Comparison of ENCODE assay signal across 10 mouse cellular contexts in the genomic region with DNA sequence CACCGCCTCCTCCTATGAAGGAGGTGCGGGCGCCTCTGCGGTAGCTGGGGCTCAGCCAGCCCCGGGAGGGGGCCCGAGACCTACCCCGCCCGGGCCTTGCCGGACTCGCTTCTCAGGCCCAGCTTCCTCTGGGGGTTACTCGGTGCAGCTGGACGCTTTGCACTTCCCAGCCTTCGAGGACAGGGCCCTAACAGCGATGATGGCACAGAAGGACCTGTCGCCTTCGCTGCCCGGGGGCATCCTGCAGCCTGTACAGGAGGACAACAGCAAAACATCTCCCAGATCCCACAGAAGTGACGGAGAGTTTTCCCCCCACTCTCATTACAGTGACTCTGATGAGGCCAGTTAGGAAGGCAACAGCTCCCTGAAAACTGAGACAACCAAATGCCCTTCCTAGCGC. TPM values are rescaled to one million over a fixed set of nuclear protein-coding genes. Genes with fewer than 3 reads are reported as not detected.
A peak's percentile ranks its signal among the peaks of the same experiment; 100 is the strongest.
DNase-seq lines count a peak whose midpoint lies in the region; ATAC-seq lines count a peak whose summit lies in the region.
"Had no signal": no experiment of that assay in that cellular context is flagged by ENCODE, and none has a peak within 500 bp of the region (broad histone marks: within the 10 kb centered on the region; RNA-seq: fewer than 3 reads in every experiment).

No protein-coding gene starts in this region.

- peak overlapping the region; percentile 44 for H3K4me3 ChIP-seq in kidney, embryonic 15.5 days (replicated peaks)
- H3K4me3 ChIP-seq in embryonic facial prominence, embryonic 12.5 days, result peak overlapping the region; percentile 41
- H3K4me3 ChIP-seq in hindbrain, embryonic 14.5 days (replicated peaks; ENCODE audit: low read length), result peak overlapping the region; percentile 29
- peak overlapping the region; percentile 32 for H3K4me3 ChIP-seq in midbrain, embryonic 15.5 days
- H3K4me3 ChIP-seq: erythroblast, embryonic 14.5 days had no signal

- H3K4me1 ChIP-seq in kidney, embryonic 15.5 days, result peaks cover 40% of the 10 kb centered on the region
- peaks cover 23% of the 10 kb centered on the region for H3K4me1 ChIP-seq in embryonic facial prominence, embryonic 12.5 days
- peaks cover 21% of the 10 kb centered on the region for H3K4me1 ChIP-seq in hindbrain, embryonic 14.5 days (replicated peaks; ENCODE audit: control insufficient read depth, insufficient read depth, low read length)
- H3K4me1 ChIP-seq in midbrain, embryonic 15.5 days, result peaks cover 39% of the 10 kb centered on the region

- no peaks in the 10 kb centered on the region for H3K9me3 ChIP-seq in kidney, embryonic 15.5 days (replicated peaks)
- H3K9me3 ChIP-seq in embryonic facial prominence, embryonic 12.5 days, result no peaks in the 10 kb centered on the region
- H3K9me3 ChIP-seq in hindbrain, embryonic 14.5 days (ENCODE audit: control insufficient read depth, low read length), result no peaks in the 10 kb centered on the region
- no peaks in the 10 kb centered on the region for H3K9me3 ChIP-seq in midbrain, embryonic 15.5 days

- no peak overlapping the region for H3K9ac ChIP-seq in kidney, embryonic 15.5 days
- no peak overlapping the region for H3K9ac ChIP-seq in embryonic facial prominence, embryonic 12.5 days
- peak overlapping the region; percentile 2; the same call in 1 of the 2 replicates for H3K9ac ChIP-seq in hindbrain, embryonic 14.5 days
- H3K9ac ChIP-seq in midbrain, embryonic 15.5 days, result no peak overlapping the region
- H3K9ac ChIP-seq: liver, embryonic 14.5 days had no signal

- under 1% methylated on average over 19 of the region's 19 CpGs for WGBS in kidney, embryonic 15.5 days
- WGBS in embryonic facial prominence, embryonic 12.5 days, result 2% methylated on average over 19 of the region's 19 CpGs
- WGBS in hindbrain, embryonic 14.5 days, result 2% methylated on average over 19 of the region's 19 CpGs
- 1% methylated on average over 19 of the region's 19 CpGs for WGBS in midbrain, embryonic 15.5 days

- H3K27ac ChIP-seq in kidney, embryonic 15.5 days, result no peak overlapping the region
- H3K27ac ChIP-seq in embryonic facial prominence, embryonic 12.5 days, result no peak overlapping the region
- 0 out of 2 replicates have a peak overlapping the region, but pooled peaks have one; percentile 3 for H3K27ac ChIP-seq in hindbrain, embryonic 14.5 days
- H3K27ac ChIP-seq in midbrain, embryonic 15.5 days, result no peak overlapping the region
- H3K27ac ChIP-seq: liver, embryonic 14.5 days had no signal

- no peak for ATAC-seq in kidney, embryonic 15.5 days (replicated peaks; ENCODE audit: low FRiP score)
- no peak for ATAC-seq in embryonic facial prominence, embryonic 12.5 days (ENCODE audit: insufficient number of reproducible peaks, insufficient read depth, low FRiP score, low TSS enrichment)
- ATAC-seq in hindbrain, embryonic 14.5 days (ENCODE audit: low FRiP score), result peak; percentile 3; the same call in 1 of the 2 replicates
- ATAC-seq in midbrain, embryonic 15.5 days (replicated peaks), result peak; percentile 11

- H3K27me3 ChIP-seq in kidney, embryonic 15.5 days, result peaks cover 84% of the 10 kb centered on the region
- H3K27me3 ChIP-seq in embryonic facial prominence, embryonic 12.5 days, result peaks cover 71% of the 10 kb centered on the region
- H3K27me3 ChIP-seq in hindbrain, embryonic 14.5 days (ENCODE audit: control insufficient read depth, insufficient read depth, low read length), result peaks cover 80% of the 10 kb centered on the region
- peaks cover 67% of the 10 kb centered on the region for H3K27me3 ChIP-seq in midbrain, embryonic 15.5 days (replicated peaks)

- H3K4me2 ChIP-seq in kidney, embryonic 15.5 days, result peak overlapping the region; percentile 83
- H3K4me2 ChIP-seq in embryonic facial prominence, embryonic 12.5 days (replicated peaks), result peak overlapping the region; percentile 74
- peak overlapping the region; percentile 54 for H3K4me2 ChIP-seq in hindbrain, embryonic 14.5 days (replicated peaks)
- H3K4me2 ChIP-seq in midbrain, embryonic 15.5 days, result peak overlapping the region; percentile 57

- H3K36me3 ChIP-seq in kidney, embryonic 15.5 days, result no peaks in the 10 kb centered on the region
- H3K36me3 ChIP-seq in embryonic facial prominence, embryonic 12.5 days, result no peaks in the 10 kb centered on the region
- H3K36me3 ChIP-seq in hindbrain, embryonic 14.5 days (replicated peaks; ENCODE audit: control insufficient read depth, insufficient read depth), result no peaks in the 10 kb centered on the region
- no peaks in the 10 kb centered on the region for H3K36me3 ChIP-seq in midbrain, embryonic 15.5 days (replicated peaks)

- DNase-seq in kidney, adult 8-10 months, result no peak
- no peak for DNase-seq in hindbrain, embryonic 14.5 days (ENCODE audit: low spot score)
- no peak for DNase-seq in layer of hippocampus, adult 18-20 months (ENCODE audit: low spot score in 2 of 2)
- DNase-seq in adrenal gland, adult 2 months, result no peak
- DNase-seq in urinary bladder, adult 18-20 months (ENCODE audit: low spot score in 2 of 2), result no peak

RNA-seq across cellular contexts. Expression of gene Atoh1, which starts 1.1 kb away (rescaled TPM):
- 0.62 TPM in 1 of 2 replicates, not detected in the other for polyA plus RNA-seq in kidney, embryonic 15.5 days (2015; fragmentation: Nextera tagmentation; extraction: Ambion mirVana)
- 0.24 and 0.84 TPM in 2 replicates for polyA plus RNA-seq in embryonic facial prominence, embryonic 12.5 days (2016; fragmentation: Nextera tagmentation; extraction: Ambion mirVana)
- polyA plus RNA-seq in hindbrain, embryonic 14.5 days (2014; fragmentation: Nextera tagmentation; extraction: Ambion mirVana), result 13.0 and 13.4 TPM in 2 replicates
- 1.4 and 1.5 TPM in 2 replicates for polyA plus RNA-seq in midbrain, embryonic 15.5 days (2015; fragmentation: Nextera tagmentation; extraction: Ambion mirVana)
- total RNA-seq in layer of hippocampus, adult 18-20 months (2021), result not detected
- total RNA-seq in adrenal gland, adult 2 months (2021), result not detected
- polyA plus RNA-seq in adrenal gland, adult 2 months (2012; rRNA removed), result 0.10 TPM in 1 of 2 replicates, not detected in the other
- polyA plus RNA-seq: erythroblast, embryonic 14.5 days; liver, embryonic 14.5 days had no signal

Comparison
In these comparisons a context has a peak if more than half of its experiments do, and no peak if none do; other contexts are left out.
1. ATAC-seq: peak in hindbrain, embryonic 14.5 days (single experiment) and midbrain, embryonic 15.5 days (single experiment); none in kidney, embryonic 15.5 days (single experiment) and embryonic facial prominence, embryonic 12.5 days (single experiment).
2. Peak in every context shown above with its lines, with median percentiles within 50 percentile points of each other: H3K4me2 ChIP-seq and H3K4me3 ChIP-seq.